8 mouse cellular contexts compared by ENCODE assay signal in genomic region chr12:54697003-54697597, GRCm38 (mm10). TPM values are rescaled to one million over a fixed set of nuclear protein-coding genes. Genes with fewer than 3 reads are reported as not detected.
DNase-seq lines count a peak whose midpoint lies in the region; ATAC-seq and TF ChIP-seq lines count a peak whose summit lies in the region.

No protein-coding gene starts in this region.

- H3K9ac ChIP-seq in kidney, embryonic 16.5 days (replicated peaks; ENCODE audit: low read length): no peak overlapping the region
- H3K9ac ChIP-seq in midbrain, embryonic 12.5 days (replicated peaks): no peak overlapping the region

- POLR2A ChIA-PET in Patski (lab: Charles Lee): interaction anchor here (0.6 kb wide), 1 partner anchor 25 kb away, joined by 3 read pairs; no protein-coding TSS in a partner anchor

- H3K4me1 ChIP-seq in kidney, embryonic 16.5 days (ENCODE audit: insufficient read depth, low read length): peaks cover 8% of the 10 kb centered on the region
- H3K4me1 ChIP-seq in midbrain, embryonic 12.5 days: peaks cover 4% of the 10 kb centered on the region

- H3K36me3 ChIP-seq in kidney, embryonic 16.5 days (ENCODE audit: insufficient read depth, low read length): 0 out of 2 replicates have a peak, but pooled peaks cover 3% of the 10 kb centered on the region
- peaks cover 7% of the 10 kb centered on the region; the same call in 1 of the 2 replicates for H3K36me3 ChIP-seq in midbrain, embryonic 12.5 days

- H3K4me2 ChIP-seq in kidney, embryonic 16.5 days (replicated peaks; ENCODE audit: low read depth, low read length): no peak overlapping the region
- H3K4me2 ChIP-seq in midbrain, embryonic 12.5 days (replicated peaks): no peak overlapping the region

- H3K4me3 ChIP-seq in kidney, embryonic 16.5 days (ENCODE audit: low read length): no peak overlapping the region
- no peak overlapping the region for H3K4me3 ChIP-seq in midbrain, embryonic 12.5 days

- peak; percentile 35 for TF ChIP-seq CTCF in Patski (IDR thresholded peaks at IDR 0.05)

- H3K27me3 ChIP-seq in Patski: no peaks in the 10 kb centered on the region
- H3K27me3 ChIP-seq in kidney, embryonic 16.5 days (ENCODE audit: insufficient read depth, low read length): no peaks in the 10 kb centered on the region
- no peaks in the 10 kb centered on the region; the same call in 1 of the 2 replicates for H3K27me3 ChIP-seq in midbrain, embryonic 12.5 days

- H3K27ac ChIP-seq in kidney, embryonic 16.5 days (ENCODE audit: low read length): peak overlapping the region; percentile 29; the same call in 1 of the 2 replicates
- 0 out of 2 replicates have a peak overlapping the region, but pooled peaks have one; percentile 20 for H3K27ac ChIP-seq in midbrain, embryonic 12.5 days (replicated peaks)

- 9% methylated on average over 7 of the region's 7 CpGs for WGBS in kidney, embryonic 16.5 days
- WGBS in midbrain, embryonic 12.5 days: 10% methylated on average over 7 of the region's 7 CpGs

- in situ Hi-C loops in Patski (cut with MboI; ENCODE audit: low pct_unique_long_range_greater_than_20kb): no loop called here

- CTCF ChIA-PET in Patski (lab: Charles Lee): no interaction called here

- peak; percentile 52 for ATAC-seq in Patski
- no peak; the same call in 1 of the 2 replicates for ATAC-seq in kidney, embryonic 16.5 days (ENCODE audit: low FRiP score, low TSS enrichment)
- peak; percentile 17 for ATAC-seq in midbrain, embryonic 12.5 days (ENCODE audit: low FRiP score, low read depth)
- ATAC-seq in erythroid progenitor cell, adult 5-6 weeks (replicated peaks; ENCODE audit: low FRiP score, poor library complexity, severe bottlenecking): no peak

- H3K9me3 ChIP-seq in kidney, embryonic 16.5 days (ENCODE audit: low read length): no peaks in the 10 kb centered on the region
- H3K9me3 ChIP-seq in midbrain, embryonic 12.5 days: no peaks in the 10 kb centered on the region

- peak; percentile 34 for DNase-seq in layer of hippocampus, adult 11-12 months (ENCODE audit: low spot score)
- no peak for DNase-seq in layer of hippocampus, adult 9-11 months
- peak; percentile 7 for DNase-seq in Patski (ENCODE audit: low read depth, low spot score)
- DNase-seq in forelimb bud, embryonic 11.5 days (ENCODE audit: low read depth, low spot score): peak; percentile 73
- peak; percentile 44 for DNase-seq in thymus, postnatal 14 days

RNA-seq across cellular contexts. Expression of gene Eapp, which starts 1.4 kb away (rescaled TPM):
- polyA plus RNA-seq in Patski (2021): 52.7 TPM
- polyA plus RNA-seq in kidney, embryonic 16.5 days (2015; fragmentation: Nextera tagmentation; extraction: Ambion mirVana): 59.8 and 60.8 TPM in 2 replicates
- polyA plus RNA-seq in midbrain, embryonic 12.5 days (2016; fragmentation: Nextera tagmentation; extraction: Ambion mirVana): 71.5 and 78.5 TPM in 2 replicates
- total RNA-seq in erythroid progenitor cell, adult 5-6 weeks (2015; ENCODE audit: low replicate concordance): 46.1 and 46.9 TPM in 2 replicates
- total RNA-seq in erythroid progenitor cell, adult 5-6 weeks (2017; ENCODE audit: low replicate concordance): 24.0 and 48.3 TPM in 2 replicates

RNA-seq across cellular contexts. Expression of gene Sptssa, which starts 40.7 kb away (rescaled TPM):
- 57.6 TPM for polyA plus RNA-seq in Patski (2021)
- 203 and 212 TPM in 2 replicates for polyA plus RNA-seq in kidney, embryonic 16.5 days (2015; fragmentation: Nextera tagmentation; extraction: Ambion mirVana)
- 165 and 176 TPM in 2 replicates for polyA plus RNA-seq in midbrain, embryonic 12.5 days (2016; fragmentation: Nextera tagmentation; extraction: Ambion mirVana)
- total RNA-seq in erythroid progenitor cell, adult 5-6 weeks (2015; ENCODE audit: low replicate concordance): 42.3 and 45.8 TPM in 2 replicates
- 12.9 and 34.0 TPM in 2 replicates for total RNA-seq in erythroid progenitor cell, adult 5-6 weeks (2017; ENCODE audit: low replicate concordance)

Comparison
In these comparisons a context has a peak if more than half of its experiments do, and no peak if none do; other contexts are left out.
1. ATAC-seq: peak in Patski (single experiment) and midbrain, embryonic 12.5 days (single experiment); none in kidney, embryonic 16.5 days (single experiment) and erythroid progenitor cell, adult 5-6 weeks (single experiment).